Mouse (Mus musculus) kidney, adult 2 months (tissue): ENCODE data around the gene Rad23a. TPM values are rescaled to one million over a fixed set of nuclear protein-coding genes. Genes with fewer than 3 reads are reported as not detected.
"Not testable (repeated sequence)": the region's sequence is repeated elsewhere in the genome, so short reads cannot be mapped to it uniquely, and the experiment has no call there.

Source experiments
- DNase-seq: peaks from one replicate; pipeline ENCODE4 v3.0.0; 2021
- H3K27ac ChIP-seq: fragments of 200-500 bp; 2 replicates; pipeline ENCODE4 v1.5.1; 2012; ENCODE audit warnings: low read depth, low read length, control low read depth, inconsistent platforms; ENCODE audit not compliant: insufficient read depth
- H3K27me3 ChIP-seq: fragments of 200-500 bp; replicated peaks from 2 replicates; pipeline ENCODE4 v1.6.1; 2012; ENCODE audit warnings: mild to moderate bottlenecking, moderate library complexity, low read length, inconsistent platforms; ENCODE audit not compliant: control insufficient read depth, insufficient read depth
- H3K36me3 ChIP-seq: fragments of 200-500 bp; 2 replicates; pipeline ENCODE4 v1.6.1; 2012; ENCODE audit warnings: mild to moderate bottlenecking, moderate library complexity, low read length, inconsistent platforms; ENCODE audit not compliant: control insufficient read depth, insufficient read depth
- H3K4me1 ChIP-seq: fragments of 200-500 bp; 2 replicates; pipeline ENCODE4 v1.6.1; 2011; ENCODE audit warnings: low read length; ENCODE audit not compliant: control insufficient read depth, insufficient read depth
- H3K4me3 ChIP-seq: fragments of 200-500 bp; 2 replicates; pipeline ENCODE4 v1.5.1; 2011; ENCODE audit warnings: mild to moderate bottlenecking, low read depth, low read length, control low read depth; ENCODE audit not compliant: insufficient read depth
- CTCF ChIP-seq: fragments of 200-500 bp; conservative IDR thresholded peaks from 2 replicates; pipeline ENCODE4 v1.5.1; 2011; ENCODE audit warnings: low read depth, mild to moderate bottlenecking, control low read depth, low read length, moderate library complexity, mixed read lengths; ENCODE audit not compliant: insufficient read depth, insufficient read length
- POLR2A ChIP-seq: fragments of 200-500 bp; IDR thresholded peaks from one replicate; pipeline ENCODE4 v1.6.1; 2011; ENCODE audit warnings: low read depth, low read length, control low read depth
- WGBS: fragments of 180-500 bp; shearing (Covaris S2); methylation state at CpG from one replicate; pipeline ENCODE4 v1.1.7; 2018; 5-methylcytosine and 5-hydroxymethylcytosine counted together
- polyA plus RNA-seq: library from polyadenylated mRNA; depleted of rRNA; stranded (reverse); fragments of >200 nt; gene quantifications from 2 replicates; pipeline ENCODE4 v1.2.3, GENCODE M21; 2012

The Rad23a gene
- polyA plus RNA-seq, 1 experiment, result 73.0 TPM

- 41% methylated on average over 10 of the region's 10 CpGs for WGBS
- Histone ChIP-seq H3K4me1 (peaks cover 7% of the 10 kb centered on the region; the same call in 1 of the 2 replicates), H3K27me3 (no peaks in the 10 kb centered on the region), H3K36me3 (peaks cover 2% of the 10 kb centered on the region), H3K4me3 (peak overlapping the region; percentile 100), H3K27ac (peak overlapping the region; percentile 75; the same call in 1 of the 2 replicates)
- no peak for DNase-seq
- TF ChIP-seq POLR2A (no peak), CTCF (no peak)
Measured at GRCm38 (mm10) chr8:84832759-84833742, 7.4 kb downstream of the Rad23a start.

GRCm38 (mm10) chr8:84832034-84832717, 8.3 kb downstream of the Rad23a start:
- under 1% methylated on average over 59 of the region's 59 CpGs for WGBS
- Histone ChIP-seq H3K4me1 (peaks cover 7% of the 10 kb centered on the region; the same call in 1 of the 2 replicates), H3K27me3 (no peaks in the 10 kb centered on the region), H3K27ac (peak overlapping the region; percentile 89), H3K4me3 (peak overlapping the region; percentile 100), H3K36me3 (no peaks in the 10 kb centered on the region; the same call in 1 of the 2 replicates)
- TF ChIP-seq CTCF (no peak), POLR2A (peak; percentile 66)
- peak; percentile 84 for DNase-seq

GRCm38 (mm10) chr8:84831490-84831889, 9.0 kb downstream of the Rad23a start, which contains the start of gene Gadd45gip1:
Gene Gadd45gip1, plus strand, starts transcription at chr8:84831522.
- Histone ChIP-seq H3K27me3 (no peaks in the 10 kb centered on the region), H3K27ac (peak within 1 kb of the TSS; percentile 89), H3K4me3 (peak within 1 kb of the TSS; percentile 100), H3K4me1 (peaks cover 7% of the 10 kb centered on the region; the same call in 1 of the 2 replicates), H3K36me3 (no peaks in the 10 kb centered on the region; the same call in 1 of the 2 replicates)
- DNase-seq, result peak; percentile 36
- TF ChIP-seq POLR2A (no peak), CTCF (0 out of 2 replicates have a peak, but pooled peaks have one; percentile 25)
- WGBS, result 65% methylated on average over 11 of the region's 11 CpGs

GRCm38 (mm10) chr8:84826518-84826917, 13.9 kb downstream of the Rad23a start:
- WGBS, result 90% methylated on average over 2 of the region's 2 CpGs
- DNase-seq, H3K27ac ChIP-seq, H3K4me3 ChIP-seq, H3K4me1 ChIP-seq, H3K27me3 ChIP-seq, H3K36me3 ChIP-seq: not testable (repeated sequence)

GRCm38 (mm10) chr8:84825636-84826035, 14.8 kb downstream of the Rad23a start:
- no peak for DNase-seq
- 68% methylated on average over 4 of the region's 4 CpGs for WGBS
- H3K4me1 ChIP-seq, result no peaks in the 10 kb centered on the region
- no peak overlapping the region for H3K4me3 ChIP-seq
- no peak for TF ChIP-seq POLR2A
- TF ChIP-seq CTCF, result no peak
- H3K27me3 ChIP-seq, result no peaks in the 10 kb centered on the region
- no peaks in the 10 kb centered on the region for H3K36me3 ChIP-seq
- no peak overlapping the region for H3K27ac ChIP-seq

GRCm38 (mm10) chr8:84823653-84824052, 16.8 kb downstream of the Rad23a start:
- 3% methylated on average over 18 of the region's 18 CpGs for WGBS
- DNase-seq, result peak; percentile 64
- no peaks in the 10 kb centered on the region for H3K4me1 ChIP-seq
- no peak for TF ChIP-seq POLR2A
- TF ChIP-seq CTCF, result peak; percentile 91
- H3K4me3 ChIP-seq, result no peak overlapping the region
- no peak overlapping the region for H3K27ac ChIP-seq
- no peaks in the 10 kb centered on the region for H3K36me3 ChIP-seq
- H3K27me3 ChIP-seq, result no peaks in the 10 kb centered on the region

- 72% methylated on average over 3 of the region's 3 CpGs for WGBS
- H3K27me3 ChIP-seq, result no peaks in the 10 kb centered on the region
- H3K4me1 ChIP-seq, result no peaks in the 10 kb centered on the region
- H3K4me3 ChIP-seq, result no peak within 1 kb of the TSS
- no peaks in the 10 kb centered on the region for H3K36me3 ChIP-seq
- DNase-seq, result no peak
- no peak within 1 kb of the TSS for H3K27ac ChIP-seq
- TF ChIP-seq CTCF (no peak), POLR2A (no peak)
Measured at GRCm38 (mm10) chr8:84822723-84823122, 17.7 kb downstream of the Rad23a start, which contains the start of gene Dand5. Gene Dand5, minus strand, starts transcription at chr8:84822823.
